21 mouse cellular contexts compared by ENCODE assay signal in genomic region chr11:60955621-60956383, GRCm38 (mm10). TPM values are rescaled to one million over a fixed set of nuclear protein-coding genes. Genes with fewer than 3 reads are reported as not detected.
A peak's percentile ranks its signal among the peaks of the same experiment; 100 is the strongest.
DNase-seq lines count a peak whose midpoint lies in the region; ATAC-seq and TF ChIP-seq lines count a peak whose summit lies in the region.
"Had no signal": no experiment of that assay in that cellular context is flagged by ENCODE, and none has a peak within 500 bp of the region (broad histone marks: within the 10 kb centered on the region; RNA-seq: fewer than 3 reads in every experiment).

No protein-coding gene starts in this region.

- peaks cover 25% of the 10 kb centered on the region for H3K36me3 ChIP-seq in forebrain, embryonic 10.5 days (replicated peaks)
- peaks cover 13% of the 10 kb centered on the region for H3K36me3 ChIP-seq in forebrain, embryonic 14.5 days (ENCODE audit: control insufficient read depth, insufficient read depth, low read length)
- H3K36me3 ChIP-seq in heart, embryonic 10.5 days: peaks cover 22% of the 10 kb centered on the region
- peaks cover 25 to 48% of the 10 kb centered on the region in 2 experiments for H3K36me3 ChIP-seq in CH12.LX (replicated peaks in 1 of 2; ENCODE audit: control insufficient read depth in 1 of 2, insufficient read depth in 1 of 2, low read length in 1 of 2)

- H3K4me3 ChIP-seq in forebrain, embryonic 10.5 days: no peak overlapping the region
- H3K4me3 ChIP-seq in forebrain, embryonic 14.5 days (ENCODE audit: low read depth, low read length): no peak overlapping the region
- H3K4me3 ChIP-seq in heart, embryonic 10.5 days: no peak overlapping the region
- no peak overlapping the region for H3K4me3 ChIP-seq in CH12.LX (replicated peaks in 1 of 3; ENCODE audit: low read depth in 2 of 3, low read length in 2 of 3, poor library complexity in 1 of 3)
- H3K4me3 ChIP-seq: embryonic facial prominence, embryonic 13.5 days; embryonic facial prominence, embryonic 15.5 days; erythroblast, embryonic 14.5 days; forebrain, embryonic 13.5 days had no signal

- 76% methylated on average over 9 of the region's 9 CpGs for WGBS in forebrain, embryonic 10.5 days
- WGBS in forebrain, embryonic 14.5 days: 77% methylated on average over 9 of the region's 9 CpGs
- 76% methylated on average over 9 of the region's 9 CpGs for WGBS in heart, embryonic 10.5 days

- no peak for TF ChIP-seq POLR2A in CH12.LX (IDR thresholded peaks at IDR 0.05; ENCODE audit: low read depth, low read length)

- no peaks in the 10 kb centered on the region for H3K79me2 ChIP-seq in CH12.LX (replicated peaks; ENCODE audit: control insufficient read depth, extremely low read depth, insufficient read depth, poor library complexity, severe bottlenecking)

- H3K4me1 ChIP-seq in forebrain, embryonic 10.5 days: peaks cover 14% of the 10 kb centered on the region
- H3K4me1 ChIP-seq in forebrain, embryonic 14.5 days (ENCODE audit: control insufficient read depth, insufficient read depth, low read length): no peaks in the 10 kb centered on the region
- peaks cover 19% of the 10 kb centered on the region for H3K4me1 ChIP-seq in heart, embryonic 10.5 days
- peaks cover 3 to 14% of the 10 kb centered on the region in 2 experiments; a peak in 3 of 4 replicates for H3K4me1 ChIP-seq in CH12.LX (ENCODE audit: control insufficient read depth in 1 of 2, insufficient read depth in 2 of 2)

- no peak overlapping the region for H3K4me2 ChIP-seq in forebrain, embryonic 14.5 days (ENCODE audit: low read length)
- H3K4me2 ChIP-seq in CH12.LX (ENCODE audit: insufficient read depth, low read depth, poor library complexity, severe bottlenecking): no peak overlapping the region
- H3K4me2 ChIP-seq: embryonic facial prominence, embryonic 13.5 days; embryonic facial prominence, embryonic 15.5 days; forebrain, embryonic 13.5 days had no signal

- H3K27ac ChIP-seq in forebrain, embryonic 10.5 days: 0 out of 2 replicates have a peak overlapping the region, but pooled peaks have one; percentile 15
- H3K27ac ChIP-seq in forebrain, embryonic 14.5 days (ENCODE audit: low read depth, low read length): no peak overlapping the region
- no peak overlapping the region for H3K27ac ChIP-seq in heart, embryonic 10.5 days
- no peak overlapping the region for H3K27ac ChIP-seq in CH12.LX (ENCODE audit: insufficient read depth, low read depth)
- H3K27ac ChIP-seq: embryonic facial prominence, embryonic 13.5 days; embryonic facial prominence, embryonic 15.5 days; forebrain, embryonic 13.5 days had no signal

- no peak for TF ChIP-seq EP300 in CH12.LX (IDR thresholded peaks at IDR 0.05; ENCODE audit: low read length)

- TF ChIP-seq RAD21 in CH12.LX (IDR thresholded peaks at IDR 0.05; ENCODE audit: low read depth, low read length): peak; percentile 11

- TF ChIP-seq CTCF in CH12.LX (conservative IDR thresholded peaks at IDR 0.05 in 1 of 2, IDR thresholded peaks at IDR 0.05 in 1 of 2; ENCODE audit: low read depth in 2 of 2, low read length in 2 of 2): peak in 1 of 2 experiments; percentile 27; a peak in 2 of 4 replicates

- no peak for ATAC-seq in forebrain, embryonic 14.5 days
- ATAC-seq: CD4-positive, CD25-positive, alpha-beta regulatory T cell, adult 4 months; forebrain, embryonic 13.5 days; forebrain, embryonic 16.5 days had no signal

- no peaks in the 10 kb centered on the region for H3K27me3 ChIP-seq in forebrain, embryonic 10.5 days (ENCODE audit: poor library complexity, severe bottlenecking)
- no peaks in the 10 kb centered on the region for H3K27me3 ChIP-seq in forebrain, embryonic 14.5 days (replicated peaks; ENCODE audit: control insufficient read depth, insufficient read depth, low read length)
- H3K27me3 ChIP-seq in heart, embryonic 10.5 days (ENCODE audit: insufficient read depth, poor library complexity, severe bottlenecking): no peaks in the 10 kb centered on the region
- no peaks in the 10 kb centered on the region for H3K27me3 ChIP-seq in CH12.LX (replicated peaks)
- H3K27me3 ChIP-seq: embryonic facial prominence, embryonic 13.5 days; embryonic facial prominence, embryonic 15.5 days had no signal

- in situ Hi-C loops in CH12.LX (cut with MboI; ENCODE audit: low pct_ligation_motif_present, low pct_unique_long_range_greater_than_20kb, low sequenced_read_pairs): no loop called here

- dilution Hi-C loops in CH12.LX (cut with MboI; ENCODE audit: extremely low pct_ligation_motif_present, extremely low pct_unique_long_range_greater_than_20kb, low sequenced_read_pairs): no loop called here

- no peak for DNase-seq in forebrain, embryonic 10.5 days (ENCODE audit: extremely low spot score, low spot score)
- no peak for DNase-seq in forebrain, embryonic 14.5 days (ENCODE audit: low spot score)
- DNase-seq in heart, embryonic 10.5 days (ENCODE audit: low spot score): peak; percentile 61
- DNase-seq in heart, adult 18-20 months: no peak
- no peak for DNase-seq in CH12.LX (ENCODE audit: extremely low read depth)
- DNase-seq: adrenal gland, adult 2 months; adrenal gland, postnatal 10 days; adrenal gland, postnatal 25 days; B cell, adult 2 months; cerebellum, adult 11 months; cerebellum, adult 18-20 months; cerebellum, adult 8-10 months; cerebellum, adult 9-11 months; cerebellum, postnatal 36 days; embryo, embryonic 11 days had no signal

- H3K9me3 ChIP-seq in forebrain, embryonic 10.5 days: no peaks in the 10 kb centered on the region
- no peaks in the 10 kb centered on the region for H3K9me3 ChIP-seq in forebrain, embryonic 14.5 days (replicated peaks; ENCODE audit: control insufficient read depth, low read length)
- H3K9me3 ChIP-seq in heart, embryonic 10.5 days: no peaks in the 10 kb centered on the region
- no peaks in the 10 kb centered on the region for H3K9me3 ChIP-seq in CH12.LX (replicated peaks; ENCODE audit: low read length)
- H3K9me3 ChIP-seq: embryonic facial prominence, embryonic 13.5 days; embryonic facial prominence, embryonic 15.5 days; forebrain, embryonic 13.5 days had no signal

- no peak overlapping the region for H3K9ac ChIP-seq in forebrain, embryonic 14.5 days (ENCODE audit: low read length)
- no peak overlapping the region for H3K9ac ChIP-seq in CH12.LX (ENCODE audit: insufficient read depth, low read depth)
- H3K9ac ChIP-seq: embryonic facial prominence, embryonic 13.5 days; embryonic facial prominence, embryonic 15.5 days; forebrain, embryonic 13.5 days had no signal

TF ChIP-seq in CH12.LX, 34 proteins besides CTCF, POLR2A, EP300 and RAD21:
- TF ChIP-seq SMC3 (IDR thresholded peaks at IDR 0.05; ENCODE audit: low read depth, low read length): 0 out of 2 replicates have a peak, but pooled peaks have one; percentile 5
- no peak for TF ChIP-seq SIN3A (IDR thresholded peaks at IDR 0.05; ENCODE audit: low read length)

RNA-seq across cellular contexts. Expression of gene Map2k3, which starts 24.0 kb away (rescaled TPM):
- 67.0 and 73.2 TPM in 2 replicates for polyA plus RNA-seq in forebrain, embryonic 10.5 days (2016; fragmentation: Nextera tagmentation; extraction: Ambion mirVana)
- 23.6 and 23.7 TPM in 2 replicates for polyA plus RNA-seq in forebrain, embryonic 14.5 days (2014; fragmentation: Nextera tagmentation; extraction: Ambion mirVana)
- 86.5 and 91.3 TPM in 2 replicates for polyA plus RNA-seq in heart, embryonic 10.5 days (2016; fragmentation: Nextera tagmentation; extraction: Ambion mirVana)
- total RNA-seq in heart, adult 18-20 months (2021): 10 to 100 TPM; 70.9 to 73.4 TPM
- total RNA-seq in CH12.LX (2012; rRNA removed) (35.2 and 35.5 TPM in 2 replicates), CH12.LX (2014; rRNA removed) (11.2 and 13.7 TPM in 2 replicates)
- polyA plus RNA-seq in CH12.LX (2012; ENCODE audit: insufficient read length, low read depth): 87.6 and 92.5 TPM in 2 replicates

RNA-seq across cellular contexts. Expression of gene Natd1, which starts 41.3 kb away (rescaled TPM):
- 20.1 and 23.0 TPM in 2 replicates for polyA plus RNA-seq in forebrain, embryonic 10.5 days (2016; fragmentation: Nextera tagmentation; extraction: Ambion mirVana)
- 35.3 and 39.7 TPM in 2 replicates for polyA plus RNA-seq in forebrain, embryonic 14.5 days (2014; fragmentation: Nextera tagmentation; extraction: Ambion mirVana)
- 25.5 and 28.6 TPM in 2 replicates for polyA plus RNA-seq in heart, embryonic 10.5 days (2016; fragmentation: Nextera tagmentation; extraction: Ambion mirVana)
- 10 to 100 TPM in 1 of 2 experiments, 1 to 10 TPM in 1; 9.9 to 12.4 TPM for total RNA-seq in heart, adult 18-20 months (2021)
- total RNA-seq in CH12.LX (2012; rRNA removed) (3.1 and 5.0 TPM in 2 replicates), CH12.LX (2014; rRNA removed) (1.9 and 2.1 TPM in 2 replicates)
- polyA plus RNA-seq in CH12.LX (2012; ENCODE audit: insufficient read length, low read depth): 4.3 and 5.2 TPM in 2 replicates
